Mouse (Mus musculus) telencephalon, adult 2 months (tissue): ENCODE measurements around the gene Ifitm1.
A peak's percentile ranks its signal among the peaks of the same experiment; 100 is the strongest.
"Not testable (repeated sequence)": the region's sequence is repeated elsewhere in the genome, so short reads cannot be mapped to it uniquely, and the experiment has no call there.

Experiments used
- DNase-seq: peaks from one replicate; pipeline ENCODE4 v3.0.0-alpha.2; 2011; ENCODE audit warnings: low read depth, low spot score

Gene Ifitm1

GRCm38 (mm10) chr7:140949824-140950530, 17.0 kb upstream of the Ifitm1 start, which contains the start of gene Ifitm5:
Gene Ifitm5 (minus strand): TSS chr7:140950291.
- no peak for DNase-seq

- no peak for DNase-seq
Measured at GRCm38 (mm10) chr7:140951051-140951450, 16.0 kb upstream of the Ifitm1 start.

DNA sequence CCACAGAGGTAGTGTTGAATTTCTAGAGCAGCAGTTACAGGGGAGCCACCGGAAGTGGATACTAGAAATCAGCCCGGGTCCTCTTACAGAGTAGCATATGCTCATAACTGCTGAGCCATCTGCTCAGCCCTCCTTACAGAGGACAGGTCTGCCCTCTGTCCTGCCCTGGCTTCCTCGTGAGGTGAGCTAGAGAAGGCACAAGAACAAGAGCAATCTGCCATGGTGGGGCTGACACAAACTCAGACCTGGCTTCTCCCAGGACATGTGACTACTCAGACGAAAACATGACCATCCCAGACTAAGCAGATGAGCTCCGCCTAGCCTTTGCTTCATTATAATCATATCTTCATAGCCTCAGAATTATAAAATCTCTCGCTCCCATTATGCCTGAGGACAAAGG, 15.3 kb upstream of the Ifitm1 start:
- DNase-seq = no peak

DNA sequence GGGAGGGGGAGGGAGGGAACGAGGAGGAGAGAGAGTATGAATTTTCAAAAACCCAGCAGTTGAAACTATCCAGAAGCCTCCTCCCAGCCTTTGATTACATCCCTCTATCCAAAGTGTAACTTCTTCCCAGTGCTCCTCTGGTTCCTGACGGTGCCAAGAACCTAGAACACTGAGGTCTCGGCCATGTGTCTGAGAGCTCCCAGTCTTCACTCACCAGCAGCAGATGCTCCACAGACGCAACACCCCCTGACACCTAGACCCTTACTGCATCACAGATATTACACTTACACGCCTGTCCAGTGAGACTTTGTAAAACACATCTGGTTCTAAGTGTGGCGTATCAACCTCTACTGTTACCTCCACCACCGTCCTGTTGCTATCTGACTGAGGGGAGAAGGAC, 14.6 kb upstream of the Ifitm1 start:
- DNase-seq = no peak

- no peak for DNase-seq
Measured at GRCm38 (mm10) chr7:140953133-140953532, 13.9 kb upstream of the Ifitm1 start.

- DNase-seq = no peak
Measured at GRCm38 (mm10) chr7:140953800-140954732, 13.0 kb upstream of the Ifitm1 start.

DNA sequence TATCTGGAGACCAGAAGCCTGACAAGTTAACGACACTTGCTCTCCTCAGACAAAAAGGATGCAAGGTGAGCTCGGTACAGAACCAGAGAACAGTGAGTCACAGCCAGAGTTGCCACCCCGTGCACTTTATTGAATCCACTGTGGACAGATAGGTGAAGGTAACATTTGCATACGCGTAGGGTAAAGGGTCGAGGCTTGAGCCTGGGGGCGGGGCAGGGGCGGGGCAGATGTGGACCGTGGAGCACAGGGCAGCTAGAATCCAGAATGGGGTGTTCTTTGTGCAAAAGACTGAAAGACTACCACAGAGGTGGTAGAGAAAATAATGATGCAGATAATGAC, 12.3 kb upstream of the Ifitm1 start:
- DNase-seq = no peak

GRCm38 (mm10) chr7:140955342-140955741, 11.7 kb upstream of the Ifitm1 start:
- DNase-seq = no peak

DNA sequence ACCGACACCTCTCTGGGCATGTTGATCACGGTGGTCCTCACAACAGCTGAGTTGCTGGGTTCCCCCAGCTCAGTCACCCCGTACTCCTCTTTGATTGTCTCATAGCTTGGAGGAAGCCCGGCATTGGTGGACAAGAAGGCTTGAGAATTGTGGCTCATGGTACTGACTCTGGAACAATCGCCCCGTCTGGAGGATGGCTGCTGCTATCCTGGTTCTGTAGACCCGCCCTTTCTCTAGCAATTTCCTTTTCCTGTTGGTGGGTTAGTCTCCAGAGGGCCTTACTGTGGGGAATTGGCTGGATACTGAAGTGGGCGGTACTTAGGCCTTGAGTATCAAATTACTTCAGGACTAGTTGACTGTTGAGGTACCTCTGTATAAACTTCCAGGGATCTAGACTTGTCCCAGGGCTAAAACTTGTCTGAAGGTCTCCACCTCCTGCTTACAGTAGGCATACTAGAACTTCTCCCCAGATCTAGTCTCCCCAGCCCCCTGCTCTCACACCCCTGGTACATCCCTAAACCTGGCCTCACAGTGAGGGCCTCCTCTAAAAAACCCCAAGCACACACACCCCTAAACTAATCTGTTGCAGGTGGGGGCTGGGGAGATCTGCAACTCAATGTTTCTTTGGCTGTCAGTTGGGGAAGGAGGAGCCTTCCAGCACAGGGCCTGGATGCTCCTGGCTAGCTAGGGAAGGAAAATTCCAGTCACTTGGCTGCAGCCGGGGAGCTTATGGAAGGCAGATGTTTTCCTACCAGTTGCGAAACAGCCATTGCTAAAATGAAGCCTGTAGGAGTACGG, 11.1 kb upstream of the Ifitm1 start, which contains the start of the genes Gm45717 and Ifitm2:
Gene Gm45717 (minus strand): TSS at position 180 of the 798 bp plus-strand sequence.
Gene Ifitm2 (minus strand): TSS at position 230 of the 798 bp plus-strand sequence.
- DNase-seq = peak; percentile 72

GRCm38 (mm10) chr7:140956556-140956869, 10.5 kb upstream of the Ifitm1 start:
- no peak for DNase-seq

DNA sequence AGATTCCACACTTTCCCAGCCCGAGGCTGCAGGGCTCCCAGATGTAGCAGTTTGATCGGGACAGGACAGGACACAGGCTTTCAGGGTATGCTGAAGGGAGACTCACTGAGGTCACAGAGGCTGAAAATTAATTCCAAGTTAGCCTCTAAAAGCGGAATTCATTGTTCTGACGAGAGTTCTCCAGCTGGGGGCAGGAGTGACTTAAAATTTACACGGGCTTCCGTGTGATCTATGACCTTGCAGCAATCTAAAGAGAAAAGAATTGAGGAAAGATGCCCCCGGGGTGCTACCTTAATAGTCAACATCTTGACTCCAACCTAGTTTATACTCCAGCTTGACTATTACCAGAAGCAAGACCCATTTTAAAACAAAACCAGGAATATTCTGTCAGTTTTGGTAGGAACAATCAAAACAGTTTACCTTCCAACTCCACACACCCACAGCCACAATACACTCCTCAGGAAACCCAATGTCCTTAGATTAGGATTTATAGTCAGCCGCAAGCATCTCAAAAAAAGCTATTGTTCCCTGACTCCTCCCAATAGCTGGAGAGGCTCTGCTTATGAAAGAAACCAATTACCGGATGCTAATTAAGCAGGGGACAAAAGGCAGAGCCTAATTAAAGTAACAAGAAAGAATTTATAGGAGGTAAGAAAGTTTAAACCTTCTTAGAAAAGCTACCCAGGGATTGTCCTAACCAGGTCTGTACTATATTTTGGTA, 7.7 kb upstream of the Ifitm1 start:
- DNase-seq = no peak

- DNase-seq = no peak
Measured at GRCm38 (mm10) chr7:140960026-140960425, 7.0 kb upstream of the Ifitm1 start.

- no peak for DNase-seq
Measured at GRCm38 (mm10) chr7:140961416-140961815, 5.6 kb upstream of the Ifitm1 start.

- DNase-seq = no peak
Measured at GRCm38 (mm10) chr7:140962733-140963132, 4.3 kb upstream of the Ifitm1 start.

DNA sequence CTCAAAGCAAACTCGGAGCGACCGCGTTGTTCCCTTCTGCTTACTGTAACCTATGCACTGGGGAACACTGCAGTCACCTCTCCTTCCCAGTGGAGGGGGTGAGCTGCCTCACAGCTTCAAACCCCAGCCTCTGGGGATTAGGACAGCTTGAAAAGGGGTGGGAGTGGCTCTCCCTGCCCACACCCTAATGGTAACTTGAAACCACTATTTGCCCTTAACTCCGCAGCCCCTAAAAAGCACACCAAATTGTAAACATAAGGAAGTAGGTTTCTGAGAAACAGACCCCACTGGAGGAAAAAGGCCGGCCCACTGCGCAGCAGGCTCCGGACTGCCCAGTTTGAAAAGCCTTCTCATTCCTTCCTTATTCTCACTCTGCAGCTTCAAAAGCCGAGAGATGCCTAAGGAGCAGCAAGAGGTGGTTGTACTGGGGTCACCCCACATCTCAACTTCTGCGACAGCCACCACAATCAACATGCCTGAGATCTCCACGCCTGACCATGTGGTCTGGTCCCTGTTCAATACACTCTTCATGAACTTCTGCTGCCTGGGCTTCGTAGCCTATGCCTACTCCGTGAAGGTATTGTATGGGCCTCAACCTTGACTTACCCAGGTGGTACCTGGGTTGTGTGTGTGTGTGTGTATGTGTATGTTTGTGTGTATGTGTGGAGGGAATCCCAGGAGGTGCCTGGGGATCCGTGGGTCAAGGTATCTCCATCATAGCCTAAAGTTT, 1.0 kb downstream of the Ifitm1 start:
- no peak for DNase-seq

GRCm38 (mm10) chr7:140968710-140969109, 1.7 kb downstream of the Ifitm1 start:
- not testable (repeated sequence) for DNase-seq

GRCm38 (mm10) chr7:140970931-140971330, 3.9 kb downstream of the Ifitm1 start:
- DNase-seq = no peak

DNA sequence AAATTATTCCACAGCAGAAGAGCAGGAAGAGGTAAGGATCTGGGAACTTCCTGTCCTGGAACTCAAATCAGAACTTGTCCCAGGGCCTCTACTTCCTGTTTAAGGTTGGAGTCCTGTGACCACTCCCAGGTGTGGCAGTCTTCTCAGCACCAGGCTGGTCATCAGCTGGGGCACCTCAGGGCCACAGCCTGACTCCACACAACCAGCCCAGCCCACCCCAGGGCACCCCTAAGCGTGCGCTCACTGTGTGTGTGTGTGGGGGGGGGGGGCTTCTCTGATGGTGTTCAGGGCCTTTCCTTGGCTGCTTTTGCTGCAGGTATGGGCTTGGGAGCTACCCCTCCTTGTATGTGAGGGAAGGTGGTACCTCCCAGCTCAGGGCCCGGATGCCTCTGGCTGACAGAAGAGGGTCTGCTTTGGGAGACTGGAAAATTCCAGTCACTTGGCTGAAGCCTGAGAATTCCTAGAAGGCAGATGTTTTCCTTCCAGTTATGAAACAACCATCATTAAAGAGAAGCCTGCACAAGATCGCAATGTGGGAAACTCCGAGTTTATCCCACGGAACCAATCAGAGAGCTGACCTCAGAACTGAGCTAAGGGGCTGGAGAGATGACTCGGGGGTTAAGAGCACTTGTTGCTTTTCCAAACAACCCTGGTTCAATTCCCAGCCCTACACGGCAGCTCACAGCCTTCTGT, 4.6 kb downstream of the Ifitm1 start:
- DNase-seq = no peak

GRCm38 (mm10) chr7:140973396-140974165, 6.6 kb downstream of the Ifitm1 start:
- DNase-seq = no peak
